Mouse (Mus musculus) midbrain, embryonic 16.5 days (tissue): ENCODE data around the gene Ubac2. TPM values are rescaled to one million over a fixed set of nuclear protein-coding genes. Genes with fewer than 3 reads are reported as not detected.

Experiments
- ATAC-seq: fragments of 200-750 bp; cut with Nextera tagmentation; 2 replicates; pipeline ENCODE4 v1.8.0; 2017; ENCODE audit warnings: moderate TSS enrichment
- H3K27ac ChIP-seq: fragments of 300-500 bp; sonication (generic); 2 replicates; pipeline ENCODE4 v1.5.1; 2014; ENCODE audit warnings: mild to moderate bottlenecking, low read length, mixed read lengths
- H3K27me3 ChIP-seq: fragments of 300-500 bp; sonication (generic); 2 replicates; pipeline ENCODE4 v1.6.1; 2014; ENCODE audit warnings: low read depth, low read length, mixed read lengths; ENCODE audit not compliant: control insufficient read depth, insufficient read depth
- H3K36me3 ChIP-seq: fragments of 300-500 bp; sonication (generic); 2 replicates; pipeline ENCODE4 v1.6.1; 2014; ENCODE audit warnings: mild to moderate bottlenecking, low read length, moderate library complexity, mixed read lengths; ENCODE audit not compliant: control insufficient read depth, insufficient read depth
- H3K4me1 ChIP-seq: fragments of 300-500 bp; sonication (generic); 2 replicates; pipeline ENCODE4 v1.6.1; 2014; ENCODE audit warnings: mild to moderate bottlenecking, low read length, mixed read lengths; ENCODE audit not compliant: control insufficient read depth, insufficient read depth
- H3K4me2 ChIP-seq: fragments of 300-500 bp; sonication (generic); 2 replicates; pipeline ENCODE4 v1.6.1; 2014; ENCODE audit warnings: mild to moderate bottlenecking, low read length, mixed read lengths
- H3K4me3 ChIP-seq: fragments of 300-500 bp; sonication (generic); 2 replicates; pipeline ENCODE4 v1.5.1; 2014; ENCODE audit warnings: low read depth, mild to moderate bottlenecking, low read length, moderate library complexity, mixed read lengths
- H3K9ac ChIP-seq: fragments of 300-500 bp; sonication (generic); 2 replicates; pipeline ENCODE4 v1.6.1; 2014; ENCODE audit warnings: low read depth, low read length, mixed read lengths
- H3K9me3 ChIP-seq: fragments of 300-500 bp; sonication (generic); replicated peaks from 2 replicates; pipeline ENCODE4 v1.6.1; 2014; ENCODE audit warnings: mild to moderate bottlenecking, low read length, mixed read lengths; ENCODE audit not compliant: control insufficient read depth, poor library complexity, severe bottlenecking
- WGBS: fragments of 180-500 bp; shearing (Covaris S2); extraction: QIAGEN DNeasy Blood & Tissue Kit; methylation state at CpG from one replicate; pipeline ENCODE4 v1.1.7; 2014; 5-methylcytosine and 5-hydroxymethylcytosine counted together
- polyA plus RNA-seq: library from polyadenylated mRNA; unstranded; fragments of >200 nt; fragmentation: Nextera tagmentation; extraction: Ambion mirVana; gene quantifications from 2 replicates; pipeline ENCODE4 v1.2.1, GENCODE M21; 2015

The Ubac2 gene
- polyA plus RNA-seq, 1 experiment from 2014 or later: 48.5 TPM

- Histone ChIP-seq H3K4me1 (no peaks in the 10 kb centered on the region), H3K4me3 (no peak overlapping the region), H3K27me3 (no peaks in the 10 kb centered on the region), H3K9ac (no peak overlapping the region), H3K9me3 (no peaks in the 10 kb centered on the region), H3K4me2 (no peak overlapping the region), H3K27ac (no peak overlapping the region), H3K36me3 (no peaks in the 10 kb centered on the region)
- no peak for ATAC-seq
- 81% methylated on average over 8 of the region's 8 CpGs for WGBS
Measured at GRCm38 (mm10) chr14:121947201-121947760, 68.9 kb downstream of the Ubac2 start.

DNA sequence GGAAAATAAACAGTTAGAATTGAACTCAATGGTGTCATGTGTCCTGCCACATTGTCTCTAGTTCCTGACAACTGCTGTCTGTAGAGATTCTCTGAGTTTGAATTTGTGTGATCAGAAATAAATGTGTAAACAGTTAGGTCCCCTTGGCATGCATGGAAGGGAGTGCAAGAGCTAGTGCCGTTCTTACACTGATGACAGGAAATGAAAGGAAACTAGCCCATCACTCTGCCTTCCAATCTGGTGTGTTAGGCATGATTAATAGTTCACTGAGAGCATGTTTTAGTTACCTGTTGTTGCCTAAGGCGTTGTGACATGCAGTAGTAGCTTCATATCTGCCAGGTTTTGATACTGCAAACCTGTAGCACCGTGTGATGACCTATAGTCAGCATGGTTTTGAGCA, 69.5 kb downstream of the Ubac2 start:
- no peak overlapping the region for H3K4me3 ChIP-seq
- no peak overlapping the region for H3K9ac ChIP-seq
- WGBS: 93% methylated on average over 3 of the region's 3 CpGs
- H3K4me1 ChIP-seq: no peaks in the 10 kb centered on the region
- no peaks in the 10 kb centered on the region for H3K36me3 ChIP-seq
- no peaks in the 10 kb centered on the region for H3K27me3 ChIP-seq
- no peaks in the 10 kb centered on the region for H3K9me3 ChIP-seq
- H3K27ac ChIP-seq: no peak overlapping the region
- no peak for ATAC-seq
- no peak overlapping the region for H3K4me2 ChIP-seq

DNA sequence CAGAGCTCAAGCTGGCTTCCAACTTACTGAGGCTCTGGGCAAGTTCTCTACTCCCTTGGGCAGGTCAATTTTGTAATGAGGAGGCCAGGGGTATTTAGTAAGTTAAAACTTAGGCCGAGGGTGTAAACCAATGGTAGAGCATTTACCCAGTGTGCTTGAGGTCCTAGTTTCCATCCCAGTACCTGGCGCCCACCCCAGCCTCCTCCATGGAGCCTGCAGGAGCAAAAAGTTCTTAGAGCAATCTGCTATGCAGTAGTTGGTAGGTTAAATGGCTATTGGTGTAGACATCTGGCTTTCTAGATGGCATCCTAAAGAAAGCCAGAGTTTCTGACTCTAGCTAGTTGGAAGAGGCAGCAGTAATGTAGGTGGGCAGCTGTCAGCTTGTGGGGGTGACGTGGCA, 71.0 kb downstream of the Ubac2 start:
- Histone ChIP-seq H3K27ac (no peak overlapping the region), H3K9ac (no peak overlapping the region), H3K27me3 (no peaks in the 10 kb centered on the region), H3K4me1 (no peaks in the 10 kb centered on the region), H3K4me3 (no peak overlapping the region), H3K4me2 (no peak overlapping the region), H3K36me3 (no peaks in the 10 kb centered on the region), H3K9me3 (no peaks in the 10 kb centered on the region)
- no peak for ATAC-seq
- WGBS: 98% methylated on average over 3 of the region's 3 CpGs

DNA sequence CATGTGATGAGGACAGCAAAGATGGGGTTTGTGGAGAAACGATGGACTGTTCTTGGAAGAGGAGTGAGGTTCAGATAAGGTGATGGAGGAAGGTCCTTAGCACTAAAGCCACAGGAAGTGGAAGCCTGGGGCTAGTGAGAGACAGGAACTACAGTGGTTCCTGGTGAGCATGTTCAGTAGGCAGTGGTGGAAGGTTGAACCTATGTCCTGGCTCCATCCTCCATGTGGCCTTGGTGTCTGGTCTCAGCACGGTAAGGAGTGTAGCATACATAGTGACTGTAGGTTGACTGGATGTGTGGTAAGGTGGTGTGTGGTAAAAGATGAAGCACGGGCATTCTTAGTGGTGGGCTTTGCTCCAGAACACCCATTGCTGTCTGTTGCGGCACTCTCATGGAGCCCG, 71.5 kb downstream of the Ubac2 start:
- WGBS: over 99% methylated on average over 5 of the region's 5 CpGs
- H3K27ac ChIP-seq: no peak overlapping the region
- no peak overlapping the region for H3K4me2 ChIP-seq
- H3K9ac ChIP-seq: no peak overlapping the region
- H3K9me3 ChIP-seq: no peaks in the 10 kb centered on the region
- H3K4me3 ChIP-seq: no peak overlapping the region
- H3K27me3 ChIP-seq: no peaks in the 10 kb centered on the region
- no peaks in the 10 kb centered on the region for H3K4me1 ChIP-seq
- no peaks in the 10 kb centered on the region for H3K36me3 ChIP-seq
- no peak for ATAC-seq

- Histone ChIP-seq H3K4me1 (no peaks in the 10 kb centered on the region), H3K9ac (no peak overlapping the region), H3K27ac (no peak overlapping the region), H3K36me3 (no peaks in the 10 kb centered on the region), H3K4me2 (no peak overlapping the region), H3K4me3 (no peak overlapping the region), H3K9me3 (no peaks in the 10 kb centered on the region), H3K27me3 (no peaks in the 10 kb centered on the region)
- 90% methylated on average over 2 of the region's 2 CpGs for WGBS
- no peak for ATAC-seq
Measured at GRCm38 (mm10) chr14:121951399-121952045, 73.1 kb downstream of the Ubac2 start.

DNA sequence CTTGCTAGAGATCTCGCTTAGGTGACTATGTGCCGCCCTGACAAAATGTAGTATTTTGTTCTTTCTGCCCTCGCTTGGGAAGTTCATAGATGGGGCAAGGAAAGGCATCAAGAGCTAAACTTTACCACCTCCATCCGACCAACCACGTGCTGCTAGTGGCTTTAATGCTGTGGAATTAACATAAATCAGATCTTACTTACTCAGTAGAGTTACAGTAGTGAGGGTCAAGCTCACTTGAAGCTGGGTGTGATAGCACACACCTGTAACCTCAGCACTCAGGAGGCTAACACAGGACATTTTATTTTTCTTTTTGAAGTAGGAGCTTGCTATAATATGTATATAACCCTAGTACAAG, 73.6 kb downstream of the Ubac2 start:
- H3K36me3 ChIP-seq: no peaks in the 10 kb centered on the region
- no peak overlapping the region for H3K4me2 ChIP-seq
- no peaks in the 10 kb centered on the region for H3K9me3 ChIP-seq
- H3K4me3 ChIP-seq: no peak overlapping the region
- WGBS: 90% methylated on average over 5 of the region's 5 CpGs
- ATAC-seq: no peak
- no peaks in the 10 kb centered on the region for H3K27me3 ChIP-seq
- H3K27ac ChIP-seq: no peak overlapping the region
- no peak overlapping the region for H3K9ac ChIP-seq
- no peaks in the 10 kb centered on the region for H3K4me1 ChIP-seq

GRCm38 (mm10) chr14:121954129-121954528, 75.7 kb downstream of the Ubac2 start:
- WGBS: 95% methylated on average over 11 of the region's 11 CpGs
- Histone ChIP-seq H3K4me1 (no peaks in the 10 kb centered on the region), H3K4me2 (no peak overlapping the region)

GRCm38 (mm10) chr14:121954608-121955007, 76.2 kb downstream of the Ubac2 start:
- H3K4me2 ChIP-seq: no peak overlapping the region
- no peaks in the 10 kb centered on the region for H3K9me3 ChIP-seq
- H3K4me3 ChIP-seq: no peak overlapping the region
- no peak overlapping the region for H3K27ac ChIP-seq
- no peaks in the 10 kb centered on the region for H3K27me3 ChIP-seq
- WGBS: 97% methylated on average over 12 of the region's 12 CpGs
- no peak overlapping the region for H3K9ac ChIP-seq
- H3K36me3 ChIP-seq: no peaks in the 10 kb centered on the region
- H3K4me1 ChIP-seq: no peaks in the 10 kb centered on the region
- no peak for ATAC-seq

More at GRCm38 (mm10) chr14:121954129-121954528, 75.7 kb downstream of the Ubac2 start:
- no peaks in the 10 kb centered on the region for H3K9me3 ChIP-seq
- no peak overlapping the region for H3K4me3 ChIP-seq
- H3K27ac ChIP-seq: no peak overlapping the region
- no peaks in the 10 kb centered on the region for H3K27me3 ChIP-seq
- no peak overlapping the region for H3K9ac ChIP-seq
- no peaks in the 10 kb centered on the region for H3K36me3 ChIP-seq
- ATAC-seq: no peak

- Histone ChIP-seq H3K36me3 (no peaks in the 10 kb centered on the region), H3K4me3 (no peak overlapping the region), H3K9me3 (no peaks in the 10 kb centered on the region), H3K27ac (no peak overlapping the region), H3K9ac (no peak overlapping the region), H3K4me1 (no peaks in the 10 kb centered on the region), H3K27me3 (no peaks in the 10 kb centered on the region), H3K4me2 (no peak overlapping the region)
- no peak for ATAC-seq
- 93% methylated on average over 5 of the region's 5 CpGs for WGBS
Measured at GRCm38 (mm10) chr14:121955176-121955795, 76.9 kb downstream of the Ubac2 start.
